Mouse (Mus musculus): ENCODE data around the gene Snapc5. TPM values are rescaled to one million over a fixed set of nuclear protein-coding genes. Genes with fewer than 3 reads are reported as not detected.
A peak's percentile ranks its signal among the peaks of the same experiment; 100 is the strongest.

The Snapc5 gene
- polyA plus RNA-seq, 1 experiment from 2014 or later = 14.8 TPM

- peaks cover 31% of the 10 kb centered on the region for H3K36me3 ChIP-seq (replicated peaks; ENCODE audit: insufficient read depth, low read length)
- H3K27ac ChIP-seq (ENCODE audit: low read depth) = no peak overlapping the region
Measured at GRCm38 (mm10) chr9:64207509-64208084, 28.5 kb downstream of the Snapc5 start.

GRCm38 (mm10) chr9:64214452-64214851 lies 35.4 kb downstream of the Snapc5 start:
- Histone ChIP-seq H3K9me3 (ENCODE audit: low read length) (no peaks in the 10 kb centered on the region), H3K4me1 (ENCODE audit: insufficient read depth) (peaks cover 14% of the 10 kb centered on the region), H3K4me2 (ENCODE audit: low read depth, low read length) (no peak overlapping the region), H3K36me3 (replicated peaks; ENCODE audit: insufficient read depth, low read length) (peaks cover 24% of the 10 kb centered on the region), H3K27ac (ENCODE audit: low read depth) (no peak overlapping the region), H3K4me3 (ENCODE audit: low read depth, low read length) (no peak overlapping the region), H3K9ac (replicated peaks) (no peak overlapping the region), H3K27me3 (ENCODE audit: insufficient read depth, low read length) (no peaks in the 10 kb centered on the region)
- ATAC-seq = no peak
- TF ChIP-seq EP300 (IDR thresholded peaks at IDR 0.05; ENCODE audit: low read depth) (no peak), CTCF (IDR thresholded peaks at IDR 0.05; ENCODE audit: low read depth) (no peak)
- 83% methylated on average over 17 of the region's 17 CpGs for WGBS (ENCODE audit: insufficient replicate concordance)
- no peak for DNase-seq

More at GRCm38 (mm10) chr9:64207509-64208084, 28.5 kb downstream of the Snapc5 start:
- no peaks in the 10 kb centered on the region for H3K27me3 ChIP-seq (ENCODE audit: insufficient read depth, low read length)
- no peak for TF ChIP-seq CTCF (IDR thresholded peaks at IDR 0.05; ENCODE audit: low read depth)
- H3K9ac ChIP-seq (replicated peaks) = no peak overlapping the region
- no peak for DNase-seq
- 74% methylated on average over 3 of the region's 3 CpGs for WGBS (ENCODE audit: insufficient replicate concordance)
- H3K4me1 ChIP-seq (ENCODE audit: insufficient read depth) = no peaks in the 10 kb centered on the region
- no peaks in the 10 kb centered on the region for H3K9me3 ChIP-seq (ENCODE audit: low read length)
- no peak overlapping the region for H3K4me3 ChIP-seq (ENCODE audit: low read depth, low read length)
- H3K4me2 ChIP-seq (ENCODE audit: low read depth, low read length) = no peak overlapping the region
- ATAC-seq = no peak

- DNase-seq (no peak), ATAC-seq (no peak)
- TF ChIP-seq CTCF (IDR thresholded peaks at IDR 0.05; ENCODE audit: low read depth) (no peak), EP300 (IDR thresholded peaks at IDR 0.05; ENCODE audit: low read depth) (no peak)
- H3K36me3 ChIP-seq (replicated peaks; ENCODE audit: insufficient read depth, low read length) = peaks cover 18% of the 10 kb centered on the region
- 32% methylated on average over 4 of the region's 4 CpGs for WGBS (ENCODE audit: insufficient replicate concordance)
- H3K4me1 ChIP-seq (ENCODE audit: insufficient read depth) = peaks cover 14% of the 10 kb centered on the region
- H3K4me2 ChIP-seq (ENCODE audit: low read depth, low read length) = no peak overlapping the region
- no peak overlapping the region for H3K4me3 ChIP-seq (ENCODE audit: low read depth, low read length)
- H3K27ac ChIP-seq (ENCODE audit: low read depth) = peak overlapping the region; percentile 5; the same call in 1 of the 2 replicates
- no peaks in the 10 kb centered on the region for H3K27me3 ChIP-seq (ENCODE audit: insufficient read depth, low read length)
- H3K9me3 ChIP-seq (ENCODE audit: low read length) = no peaks in the 10 kb centered on the region
- H3K9ac ChIP-seq (replicated peaks) = no peak overlapping the region
Measured at GRCm38 (mm10) chr9:64216090-64216489, 37.0 kb downstream of the Snapc5 start.

DNA sequence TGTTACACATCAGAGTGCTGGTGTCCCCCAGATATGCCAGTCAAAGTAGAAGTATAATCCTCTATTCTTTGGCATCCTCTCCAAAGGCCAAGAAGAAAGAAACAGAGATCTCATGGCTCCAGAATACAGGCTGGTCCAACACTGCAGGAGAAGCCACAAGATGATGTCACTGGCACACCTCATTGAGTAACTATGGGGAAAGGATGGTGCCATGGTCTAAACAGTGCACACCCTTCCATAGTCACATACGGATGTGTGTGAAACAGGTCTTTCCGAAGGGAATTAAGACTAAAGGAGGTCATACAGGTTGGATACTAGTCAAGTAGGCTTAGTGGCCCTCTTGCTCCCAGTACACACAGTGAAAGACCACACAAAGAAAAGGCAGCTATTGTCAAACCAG lies 37.6 kb downstream of the Snapc5 start:
- no peak for DNase-seq
- 76% methylated on average over 2 of the region's 2 CpGs for WGBS (ENCODE audit: insufficient replicate concordance)
- no peaks in the 10 kb centered on the region for H3K9me3 ChIP-seq (ENCODE audit: low read length)
- no peak overlapping the region for H3K9ac ChIP-seq (replicated peaks)
- H3K4me1 ChIP-seq (ENCODE audit: insufficient read depth) = peaks cover 14% of the 10 kb centered on the region
- peaks cover 18% of the 10 kb centered on the region for H3K36me3 ChIP-seq (replicated peaks; ENCODE audit: insufficient read depth, low read length)
- H3K27me3 ChIP-seq (ENCODE audit: insufficient read depth, low read length) = no peaks in the 10 kb centered on the region
- no peak overlapping the region for H3K4me2 ChIP-seq (ENCODE audit: low read depth, low read length)
- H3K4me3 ChIP-seq (ENCODE audit: low read depth, low read length) = no peak overlapping the region
- TF ChIP-seq EP300 (IDR thresholded peaks at IDR 0.05; ENCODE audit: low read depth) (no peak), CTCF (IDR thresholded peaks at IDR 0.05; ENCODE audit: low read depth) (no peak)
- no peak for ATAC-seq
- H3K27ac ChIP-seq (ENCODE audit: low read depth) = peak overlapping the region; percentile 5; the same call in 1 of the 2 replicates

DNA sequence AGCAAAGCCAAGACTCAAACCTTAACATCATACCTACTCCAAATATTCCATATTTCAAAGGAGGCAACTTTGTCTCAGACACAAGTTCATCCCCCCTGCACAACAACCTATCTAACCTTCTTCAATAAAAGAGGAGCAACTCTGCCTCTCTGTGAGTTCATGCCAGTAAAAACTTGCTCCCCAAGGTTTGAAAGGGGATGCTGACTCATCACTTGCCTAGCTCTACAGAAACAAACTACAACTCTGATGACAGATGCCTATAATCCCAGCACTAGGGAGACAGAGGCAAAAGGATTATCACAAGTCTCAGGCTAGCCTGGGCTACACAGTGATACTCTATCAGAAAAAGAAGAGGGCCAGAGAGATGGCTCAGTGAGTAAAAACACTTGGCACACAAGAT lies 38.8 kb downstream of the Snapc5 start:
- TF ChIP-seq EP300 (IDR thresholded peaks at IDR 0.05; ENCODE audit: low read depth) (no peak), CTCF (IDR thresholded peaks at IDR 0.05; ENCODE audit: low read depth) (no peak)
- H3K27me3 ChIP-seq (ENCODE audit: insufficient read depth, low read length) = no peaks in the 10 kb centered on the region
- peaks cover 20% of the 10 kb centered on the region for H3K4me1 ChIP-seq (ENCODE audit: insufficient read depth)
- H3K36me3 ChIP-seq (replicated peaks; ENCODE audit: insufficient read depth, low read length) = peaks cover 10% of the 10 kb centered on the region; the same call in 1 of the 2 replicates
- no peaks in the 10 kb centered on the region for H3K9me3 ChIP-seq (ENCODE audit: low read length)
- no peak overlapping the region for H3K4me3 ChIP-seq (ENCODE audit: low read depth, low read length)
- no peak overlapping the region for H3K4me2 ChIP-seq (ENCODE audit: low read depth, low read length)
- ATAC-seq = no peak
- H3K9ac ChIP-seq (replicated peaks) = no peak overlapping the region
- no peak overlapping the region for H3K27ac ChIP-seq (ENCODE audit: low read depth)
- no peak for DNase-seq

DNA sequence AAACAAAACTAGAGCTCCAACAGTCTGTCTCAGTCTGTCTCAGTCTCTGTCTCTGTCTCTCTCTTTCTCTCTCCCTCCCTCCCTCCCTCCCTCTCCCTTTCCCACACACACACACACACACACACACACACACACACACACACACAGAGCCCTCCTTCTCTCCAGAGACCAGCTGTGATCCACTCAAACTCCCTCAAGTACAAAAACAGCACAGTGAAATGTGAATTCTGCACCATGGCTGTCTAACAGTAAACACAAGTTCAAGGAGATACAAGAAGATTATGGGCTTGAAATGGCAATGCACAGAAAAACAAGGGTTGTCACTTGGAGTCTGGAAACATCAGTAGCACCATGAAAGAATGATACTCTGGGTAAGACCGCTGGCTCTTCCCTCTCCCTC lies 40.2 kb downstream of the Snapc5 start:
- WGBS (ENCODE audit: insufficient replicate concordance) = 90% methylated on average over 1 of the region's 1 CpGs
- Histone ChIP-seq H3K4me3 (ENCODE audit: low read depth, low read length) (no peak overlapping the region), H3K36me3 (replicated peaks; ENCODE audit: insufficient read depth, low read length) (0 out of 2 replicates have a peak, but pooled peaks cover 2% of the 10 kb centered on the region), H3K9ac (replicated peaks) (no peak overlapping the region), H3K4me1 (ENCODE audit: insufficient read depth) (peaks cover 20% of the 10 kb centered on the region), H3K27me3 (ENCODE audit: insufficient read depth, low read length) (no peaks in the 10 kb centered on the region), H3K4me2 (ENCODE audit: low read depth, low read length) (no peak overlapping the region), H3K9me3 (ENCODE audit: low read length) (no peaks in the 10 kb centered on the region), H3K27ac (ENCODE audit: low read depth) (no peak overlapping the region)
- ATAC-seq = no peak
- TF ChIP-seq CTCF (IDR thresholded peaks at IDR 0.05; ENCODE audit: low read depth) (no peak), EP300 (IDR thresholded peaks at IDR 0.05; ENCODE audit: low read depth) (no peak)
- no peak for DNase-seq

Data from liver, postnatal 0 days (tissue).